Mouse (Mus musculus) bone marrow, adult 2 months (tissue): Measurements from ENCODE around the gene Tcp10a.
"Not testable (repeated sequence)": the region's sequence is repeated elsewhere in the genome, so short reads cannot be mapped to it uniquely, and the experiment has no call there.

Source experiments
- CTCF ChIP-seq: fragments of 200-500 bp; IDR thresholded peaks from 2 replicates; pipeline ENCODE4 v1.5.1; 2011; ENCODE audit warnings: low read length, control low read depth; ENCODE audit not compliant: control insufficient read depth, insufficient read depth
- POLR2A ChIP-seq: fragments of 200-500 bp; IDR thresholded peaks from 2 replicates; pipeline ENCODE4 v1.6.1; 2011; ENCODE audit warnings: low read depth, mild to moderate bottlenecking, control low read depth, low read length, borderline replicate concordance; ENCODE audit not compliant: control insufficient read depth

DNA sequence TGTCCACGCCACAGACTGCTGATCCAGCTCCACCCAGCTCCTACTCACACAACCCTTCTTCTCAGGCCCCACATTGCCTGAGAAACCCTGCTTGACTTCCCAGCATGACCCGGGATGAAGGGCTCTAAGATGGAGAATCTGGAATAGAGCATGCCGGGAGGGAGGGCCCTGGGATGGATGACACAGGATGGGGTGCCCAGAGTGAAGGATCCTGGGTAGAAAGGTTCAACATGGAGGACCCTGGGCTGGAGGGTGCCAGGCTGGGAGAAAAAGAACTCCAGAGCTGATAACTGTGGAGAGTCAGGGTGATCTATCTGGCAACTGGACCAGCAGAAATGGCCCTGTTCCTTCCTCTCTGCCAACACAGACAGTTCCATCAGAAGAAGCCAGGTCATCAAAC lies 41.2 kb downstream of the Tcp10a start:
- not testable (repeated sequence) for TF ChIP-seq POLR2A, CTCF
